Mouse (Mus musculus) c-Kit-positive CD71-negative TER-119-negative erythroid progenitor cells, embryonic 14.5 days (primary cell): ENCODE results near the gene Fam192a.

ENCODE experiments used
- DNase-seq: peaks from one replicate; pipeline ENCODE4 v3.0.0-alpha.2; 2013; ENCODE audit warnings: low read depth

Fam192a gene

GRCm38 (mm10) chr8:94571896-94572295 is 29.9 kb downstream of the Fam192a start:
- no peak for DNase-seq

- no peak for DNase-seq
Measured at GRCm38 (mm10) chr8:94569419-94569818, 32.4 kb downstream of the Fam192a start.

GRCm38 (mm10) chr8:94568098-94568497 is 33.7 kb downstream of the Fam192a start:
- no peak for DNase-seq

- DNase-seq = no peak
Measured at GRCm38 (mm10) chr8:94567159-94567849, 34.5 kb downstream of the Fam192a start.

- no peak for DNase-seq
Measured at GRCm38 (mm10) chr8:94566446-94567158, 35.2 kb downstream of the Fam192a start.

GRCm38 (mm10) chr8:94566033-94566432 is 35.8 kb downstream of the Fam192a start:
- no peak for DNase-seq

GRCm38 (mm10) chr8:94564421-94564820 is 37.4 kb downstream of the Fam192a start:
- DNase-seq = no peak

- DNase-seq = no peak
Measured at GRCm38 (mm10) chr8:94561256-94561655, 40.5 kb downstream of the Fam192a start.

GRCm38 (mm10) chr8:94557281-94557680 is 44.5 kb downstream of the Fam192a start:
- no peak for DNase-seq

GRCm38 (mm10) chr8:94552696-94553095 is 49.1 kb downstream of the Fam192a start:
- no peak for DNase-seq

GRCm38 (mm10) chr8:94551471-94552422 is 50.0 kb downstream of the Fam192a start:
- no peak for DNase-seq

GRCm38 (mm10) chr8:94549998-94550397 is 51.8 kb downstream of the Fam192a start:
- no peak for DNase-seq

- DNase-seq = no peak
Measured at GRCm38 (mm10) chr8:94549482-94549881, 52.3 kb downstream of the Fam192a start.

GRCm38 (mm10) chr8:94549041-94549440 is 52.8 kb downstream of the Fam192a start:
- no peak for DNase-seq

GRCm38 (mm10) chr8:94543981-94544380 is 57.8 kb downstream of the Fam192a start:
- DNase-seq = no peak

- no peak for DNase-seq
Measured at GRCm38 (mm10) chr8:94540889-94541795, 60.7 kb downstream of the Fam192a start.

- DNase-seq = no peak
Measured at GRCm38 (mm10) chr8:94540025-94540424, 61.8 kb downstream of the Fam192a start.

- DNase-seq = no peak
Measured at GRCm38 (mm10) chr8:94537456-94537855, 64.3 kb downstream of the Fam192a start.

GRCm38 (mm10) chr8:94535631-94536030 is 66.2 kb downstream of the Fam192a start:
- no peak for DNase-seq

GRCm38 (mm10) chr8:94534612-94535011 is 67.2 kb downstream of the Fam192a start:
- no peak for DNase-seq
